Comparison of ENCODE assay signal across 16 mouse cellular contexts in genomic region chr3:60481740-60482399, GRCm38 (mm10). TPM values are rescaled to one million over a fixed set of nuclear protein-coding genes. Genes with fewer than 3 reads are reported as not detected.
DNase-seq lines count a peak whose midpoint lies in the region; ATAC-seq and TF ChIP-seq lines count a peak whose summit lies in the region.
"Had no signal": no experiment of that assay in that cellular context is flagged by ENCODE, and none has a peak within 500 bp of the region (broad histone marks: within the 10 kb centered on the region; RNA-seq: fewer than 3 reads in every experiment).

No protein-coding gene starts in this region.

- peak overlapping the region; percentile 86 for H3K27ac ChIP-seq in bone marrow macrophage, adult 2 months (ENCODE audit: insufficient read depth, low read depth, low read length)
- no peak overlapping the region for H3K27ac ChIP-seq in forebrain, embryonic 14.5 days (ENCODE audit: low read depth, low read length)
- no peak overlapping the region for H3K27ac ChIP-seq in midbrain, embryonic 16.5 days (ENCODE audit: low read length)

- peaks cover 46% of the 10 kb centered on the region for H3K4me1 ChIP-seq in bone marrow macrophage, adult 2 months (ENCODE audit: control insufficient read depth, insufficient read depth, low read length)
- no peaks in the 10 kb centered on the region for H3K4me1 ChIP-seq in forebrain, embryonic 14.5 days (ENCODE audit: control insufficient read depth, insufficient read depth, low read length)
- no peaks in the 10 kb centered on the region for H3K4me1 ChIP-seq in midbrain, embryonic 16.5 days (ENCODE audit: control insufficient read depth, insufficient read depth, low read length)

- no peak overlapping the region for H3K9ac ChIP-seq in forebrain, embryonic 14.5 days (ENCODE audit: low read length)
- no peak overlapping the region for H3K9ac ChIP-seq in midbrain, embryonic 16.5 days (ENCODE audit: low read depth, low read length)
- H3K9ac ChIP-seq: heart, embryonic 12.5 days had no signal

- no peaks in the 10 kb centered on the region for H3K9me3 ChIP-seq in forebrain, embryonic 14.5 days (replicated peaks; ENCODE audit: control insufficient read depth, low read length)
- H3K9me3 ChIP-seq in midbrain, embryonic 16.5 days (replicated peaks; ENCODE audit: control insufficient read depth, low read length, poor library complexity, severe bottlenecking): no peaks in the 10 kb centered on the region
- H3K9me3 ChIP-seq: heart, embryonic 12.5 days had no signal

- 97% methylated on average over 2 of the region's 2 CpGs for WGBS in forebrain, embryonic 14.5 days
- WGBS in midbrain, embryonic 16.5 days: 88% methylated on average over 2 of the region's 2 CpGs

- DNase-seq in heart, adult 11 months: peak; percentile 86
- no peak for DNase-seq in heart, postnatal 10 days
- DNase-seq in 416B (ENCODE audit: low read depth): peak; percentile 68
- no peak for DNase-seq in forebrain, embryonic 14.5 days (ENCODE audit: low spot score)
- DNase-seq in adrenal gland, postnatal 36 days: no peak
- DNase-seq: cerebellum, adult 9-10 months; gastrocnemius, postnatal 14 days; kidney, adult 8-10 months; kidney, postnatal 4 days; lung, postnatal 10 days; right cerebral cortex, adult 18-20 months had no signal

- H3K4me2 ChIP-seq in forebrain, embryonic 14.5 days (ENCODE audit: low read length): no peak overlapping the region
- H3K4me2 ChIP-seq in midbrain, embryonic 16.5 days (ENCODE audit: low read length): no peak overlapping the region
- H3K4me2 ChIP-seq: heart, embryonic 12.5 days had no signal

- no peaks in the 10 kb centered on the region for H3K27me3 ChIP-seq in forebrain, embryonic 14.5 days (replicated peaks; ENCODE audit: control insufficient read depth, insufficient read depth, low read length)
- H3K27me3 ChIP-seq in midbrain, embryonic 16.5 days (ENCODE audit: control insufficient read depth, insufficient read depth, low read depth, low read length): no peaks in the 10 kb centered on the region
- H3K27me3 ChIP-seq: heart, embryonic 12.5 days had no signal

- no peaks in the 10 kb centered on the region for H3K36me3 ChIP-seq in forebrain, embryonic 14.5 days (ENCODE audit: control insufficient read depth, insufficient read depth, low read length)
- H3K36me3 ChIP-seq in midbrain, embryonic 16.5 days (ENCODE audit: control insufficient read depth, insufficient read depth, low read length): no peaks in the 10 kb centered on the region
- H3K36me3 ChIP-seq: heart, embryonic 12.5 days had no signal

- TF ChIP-seq POLR2A in bone marrow macrophage, adult 2 months (IDR thresholded peaks at IDR 0.05; ENCODE audit: borderline replicate concordance, low read depth, low read length): no peak

- intact Hi-C loops in heart, postnatal 10 days (cut with DNase I): no loop called here

- no peak for TF ChIP-seq CTCF in bone marrow macrophage, adult 2 months (IDR thresholded peaks at IDR 0.05; ENCODE audit: low read depth, low read length)

- ATAC-seq in megakaryocyte, adult 5-6 weeks (ENCODE audit: poor library complexity, severe bottlenecking): peak; percentile 71
- ATAC-seq in forebrain, embryonic 14.5 days: no peak
- ATAC-seq in midbrain, embryonic 16.5 days: no peak

- no peak overlapping the region for H3K4me3 ChIP-seq in bone marrow macrophage, adult 2 months (ENCODE audit: insufficient read depth, low read length)
- no peak overlapping the region for H3K4me3 ChIP-seq in forebrain, embryonic 14.5 days (ENCODE audit: low read depth, low read length)
- H3K4me3 ChIP-seq in midbrain, embryonic 16.5 days (ENCODE audit: low read depth, low read length): no peak overlapping the region
- H3K4me3 ChIP-seq: erythroblast, embryonic 14.5 days; heart, embryonic 12.5 days had no signal

RNA-seq across cellular contexts. Expression of gene Mbnl1, which starts 9.2 kb away (rescaled TPM):
- total RNA-seq in heart, postnatal 10 days (2021): 100 to 1,000 TPM; 185 to 187 TPM
- 668 and 730 TPM in 2 replicates for polyA plus RNA-seq in bone marrow macrophage, adult 2 months (2012; ENCODE audit: insufficient read depth, insufficient read length, missing spikeins)
- total RNA-seq in megakaryocyte, adult 5-6 weeks (2015): 716 and 772 TPM in 2 replicates
- total RNA-seq in megakaryocyte, adult 5-6 weeks (2017): 1,073 and 1,122 TPM in 2 replicates
- polyA plus RNA-seq in forebrain, embryonic 14.5 days (2014; fragmentation: Nextera tagmentation; extraction: Ambion mirVana): 43.9 and 56.0 TPM in 2 replicates
- 100 to 1,000 TPM; 504 to 609 TPM for total RNA-seq in adrenal gland, postnatal 36 days (2021)
- 46.8 and 48.7 TPM in 2 replicates for polyA plus RNA-seq in midbrain, embryonic 16.5 days (2015; fragmentation: Nextera tagmentation; extraction: Ambion mirVana)

Comparison
In these comparisons a context has a peak if more than half of its experiments do, and no peak if none do; other contexts are left out.
1. DNase-seq: peak in heart, adult 11 months (single experiment) and 416B (single experiment); none in heart, postnatal 10 days (0 of 2), forebrain, embryonic 14.5 days (single experiment) and adrenal gland, postnatal 36 days (0 of 2).